ENCODE assay signal across 8 mouse cellular contexts in the genomic region with DNA sequence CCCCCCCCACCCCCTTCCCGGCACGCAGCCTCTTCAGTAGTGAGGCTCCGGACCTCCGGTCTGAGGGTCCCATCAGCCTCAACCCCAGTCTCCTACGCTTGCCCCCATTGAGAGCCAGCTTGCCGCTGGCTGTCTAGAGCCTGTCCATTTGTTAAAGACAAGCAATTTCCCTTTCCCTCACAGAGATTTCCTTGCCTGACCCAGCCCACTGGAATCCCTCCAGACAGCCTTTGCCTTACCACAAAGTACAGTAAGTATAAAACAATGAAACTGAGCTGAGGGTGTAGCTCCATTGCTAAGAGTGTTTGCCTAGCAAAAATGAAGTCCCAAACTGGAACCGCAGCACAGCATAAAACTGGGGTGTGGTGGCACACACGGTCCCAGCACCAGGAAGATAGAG.
DNase-seq lines count a peak whose midpoint lies in the region; ATAC-seq and TF ChIP-seq lines count a peak whose summit lies in the region.
"Had no signal": no experiment of that assay in that cellular context is flagged by ENCODE, and none has a peak within 500 bp of the region (broad histone marks: within the 10 kb centered on the region; RNA-seq: fewer than 3 reads in every experiment).

No protein-coding gene starts in this region.

- 24% methylated on average over 8 of the region's 8 CpGs for WGBS in lung, postnatal 0 days

- no peak overlapping the region for H3K9ac ChIP-seq in lung, postnatal 0 days (replicated peaks; ENCODE audit: low read depth)
- H3K9ac ChIP-seq: hindbrain, embryonic 14.5 days had no signal

- H3K36me3 ChIP-seq in lung, postnatal 0 days (ENCODE audit: insufficient read depth, low read length), result no peaks in the 10 kb centered on the region

- H3K9me3 ChIP-seq in lung, postnatal 0 days (ENCODE audit: low read length), result no peaks in the 10 kb centered on the region

- H3K27me3 ChIP-seq in lung, postnatal 0 days (replicated peaks; ENCODE audit: insufficient read depth, low read length), result no peaks in the 10 kb centered on the region

- H3K27ac ChIP-seq in gastrocnemius, adult 2 months, result 0 out of 2 replicates have a peak overlapping the region, but pooled peaks have one; percentile 16
- H3K27ac ChIP-seq in lung, postnatal 0 days (ENCODE audit: low read length), result no peak overlapping the region
- H3K27ac ChIP-seq: hindbrain, embryonic 14.5 days had no signal

- peak; percentile 44 to 57 for DNase-seq in adrenal gland, postnatal 36 days
- DNase-seq in gastrocnemius, adult 2 months, result peak; percentile 61
- DNase-seq in kidney, adult 18-20 months, result peak; percentile 63
- DNase-seq in lung, postnatal 0 days (ENCODE audit: low spot score), result peak; percentile 67
- no peak for DNase-seq in cerebellum, adult 8-10 months
- DNase-seq in cerebellum, adult 11-12 months, result no peak

- intact Hi-C loops in gastrocnemius, adult 2 months (cut with DNase I), result no loop called here

- H3K4me2 ChIP-seq in lung, postnatal 0 days (replicated peaks; ENCODE audit: low read depth, low read length), result 0 out of 2 replicates have a peak overlapping the region, but pooled peaks have one; percentile 25
- H3K4me2 ChIP-seq: hindbrain, embryonic 14.5 days had no signal

- TF ChIP-seq EP300 in lung, postnatal 0 days (IDR thresholded peaks at IDR 0.05), result no peak

- TF ChIP-seq CTCF in gastrocnemius, adult 2 months (IDR thresholded peaks at IDR 0.05), result no peak
- no peak for TF ChIP-seq CTCF in lung, postnatal 0 days (IDR thresholded peaks at IDR 0.05)

- no peak overlapping the region; the same call in 1 of the 2 replicates for H3K4me3 ChIP-seq in gastrocnemius, adult 2 months
- H3K4me3 ChIP-seq in lung, postnatal 0 days (ENCODE audit: low read depth, low read length), result no peak overlapping the region

- no peak for ATAC-seq in lung, postnatal 0 days
- ATAC-seq in granulocyte monocyte progenitor cell, adult 5-6 weeks (replicated peaks; ENCODE audit: poor library complexity, severe bottlenecking), result no peak

- H3K4me1 ChIP-seq in lung, postnatal 0 days (ENCODE audit: insufficient read depth, low read depth, low read length), result no peaks in the 10 kb centered on the region; the same call in 1 of the 2 replicates

Comparison
In these comparisons a context has a peak if more than half of its experiments do, and no peak if none do; other contexts are left out.
1. DNase-seq: peak in adrenal gland, postnatal 36 days (2 of 2), gastrocnemius, adult 2 months (single experiment), kidney, adult 18-20 months (single experiment) and lung, postnatal 0 days (single experiment); none in cerebellum, adult 8-10 months (single experiment) and cerebellum, adult 11-12 months (single experiment).